Mouse (Mus musculus): Measurements from ENCODE around the gene Top3b.

DNA sequence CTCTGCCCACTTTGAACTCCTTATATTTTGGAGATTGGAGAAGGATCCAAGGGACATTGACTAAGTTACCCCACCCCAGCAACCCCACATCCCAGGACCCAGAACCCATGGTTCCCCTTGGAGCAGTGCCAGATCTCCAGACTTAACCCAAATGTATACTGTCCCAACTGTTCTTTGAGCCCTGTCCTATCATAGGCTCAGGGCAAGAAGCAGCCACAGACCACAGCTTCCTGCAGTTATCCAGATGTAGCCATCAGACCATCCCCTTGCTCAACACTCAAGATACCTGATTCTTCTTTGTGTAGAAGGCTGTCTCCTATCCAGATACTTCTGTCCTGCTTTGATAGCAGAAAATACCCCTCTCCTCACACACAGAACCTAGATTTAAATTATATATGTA, 5.3 kb upstream of the Top3b start:
- TF ChIP-seq CTCF (IDR thresholded peaks at IDR 0.05; ENCODE audit: borderline replicate concordance, extremely low read depth, insufficient read depth, insufficient read length) (no peak), POLR2A (IDR thresholded peaks at IDR 0.05; ENCODE audit: borderline replicate concordance, extremely low read depth, insufficient read depth, insufficient read length, poor library complexity, severe bottlenecking) (no peak)

All from brain, embryonic 14.5 days (tissue).